Mouse (Mus musculus): ENCODE data around the gene Syngr2. TPM values are rescaled to one million over a fixed set of nuclear protein-coding genes. Genes with fewer than 3 reads are reported as not detected.

Gene Syngr2
- polyA plus RNA-seq, 2 experiments, result 41.4 to 75.8 TPM

- Histone ChIP-seq H3K9me3 (ENCODE audit: control insufficient read depth, low read length) (no peaks in the 10 kb centered on the region), H3K4me3 (replicated peaks; ENCODE audit: low read length) (no peak overlapping the region), H3K27me3 (ENCODE audit: control insufficient read depth, insufficient read depth, low read length) (peaks cover 9% of the 10 kb centered on the region; the same call in 1 of the 2 replicates), H3K4me2 (replicated peaks; ENCODE audit: low read depth, low read length, severe bottlenecking) (no peak overlapping the region), H3K4me1 (ENCODE audit: control insufficient read depth, insufficient read depth, low read length) (peaks cover 2% of the 10 kb centered on the region), H3K27ac (replicated peaks; ENCODE audit: low read depth, low read length) (no peak overlapping the region), H3K36me3 (ENCODE audit: control insufficient read depth, insufficient read depth, low read length) (peaks cover 52% of the 10 kb centered on the region), H3K9ac (ENCODE audit: low read depth, low read length, severe bottlenecking) (no peak overlapping the region)
- ATAC-seq (ENCODE audit: low FRiP score, low read depth) (no peak), DNase-seq (ENCODE audit: low spot score) (no peak)
- 97% methylated on average over 5 of the region's 5 CpGs for WGBS
- TF ChIP-seq POLR2A (IDR thresholded peaks at IDR 0.05; ENCODE audit: borderline replicate concordance, extremely low read depth, insufficient read depth, insufficient read length), result no peak
Observed at GRCm38 (mm10) chr11:117855360-117855759, 45.9 kb downstream of the Syngr2 start.

GRCm38 (mm10) chr11:117855975-117856374 lies 46.5 kb downstream of the Syngr2 start:
- H3K4me1 ChIP-seq (ENCODE audit: control insufficient read depth, insufficient read depth, low read length), result no peaks in the 10 kb centered on the region; the same call in 1 of the 2 replicates
- peaks cover 15% of the 10 kb centered on the region for H3K27me3 ChIP-seq (ENCODE audit: control insufficient read depth, insufficient read depth, low read length)
- H3K4me2 ChIP-seq (replicated peaks; ENCODE audit: low read depth, low read length, severe bottlenecking), result no peak overlapping the region
- H3K9me3 ChIP-seq (ENCODE audit: control insufficient read depth, low read length), result no peaks in the 10 kb centered on the region
- no peak overlapping the region for H3K4me3 ChIP-seq (replicated peaks; ENCODE audit: low read length)
- TF ChIP-seq POLR2A (IDR thresholded peaks at IDR 0.05; ENCODE audit: borderline replicate concordance, extremely low read depth, insufficient read depth, insufficient read length), result no peak
- peaks cover 52% of the 10 kb centered on the region for H3K36me3 ChIP-seq (ENCODE audit: control insufficient read depth, insufficient read depth, low read length)
- ATAC-seq (ENCODE audit: low FRiP score, low read depth) (no peak), DNase-seq (ENCODE audit: low spot score) (no peak)
- no peak overlapping the region for H3K9ac ChIP-seq (ENCODE audit: low read depth, low read length, severe bottlenecking)
- no peak overlapping the region for H3K27ac ChIP-seq (replicated peaks; ENCODE audit: low read depth, low read length)
- WGBS, result 73% methylated on average over 1 of the region's 1 CpGs

GRCm38 (mm10) chr11:117857462-117857861 lies 48.0 kb downstream of the Syngr2 start:
- no peak for ATAC-seq (ENCODE audit: low FRiP score, low read depth)

GRCm38 (mm10) chr11:117858392-117858791 lies 48.9 kb downstream of the Syngr2 start:
- WGBS, result 41% methylated on average over 3 of the region's 3 CpGs
- Histone ChIP-seq H3K4me2 (replicated peaks; ENCODE audit: low read depth, low read length, severe bottlenecking) (no peak overlapping the region), H3K36me3 (ENCODE audit: control insufficient read depth, insufficient read depth, low read length) (peaks cover 40% of the 10 kb centered on the region), H3K9ac (ENCODE audit: low read depth, low read length, severe bottlenecking) (no peak overlapping the region), H3K27ac (replicated peaks; ENCODE audit: low read depth, low read length) (no peak overlapping the region), H3K9me3 (ENCODE audit: control insufficient read depth, low read length) (no peaks in the 10 kb centered on the region), H3K4me1 (ENCODE audit: control insufficient read depth, insufficient read depth, low read length) (no peaks in the 10 kb centered on the region; the same call in 1 of the 2 replicates), H3K4me3 (replicated peaks; ENCODE audit: low read length) (no peak overlapping the region), H3K27me3 (ENCODE audit: control insufficient read depth, insufficient read depth, low read length) (peaks cover 15% of the 10 kb centered on the region)
- no peak for ATAC-seq (ENCODE audit: low FRiP score, low read depth)
- no peak for DNase-seq (ENCODE audit: low spot score)
- TF ChIP-seq POLR2A (IDR thresholded peaks at IDR 0.05; ENCODE audit: borderline replicate concordance, extremely low read depth, insufficient read depth, insufficient read length), result no peak

More at GRCm38 (mm10) chr11:117857462-117857861, 48.0 kb downstream of the Syngr2 start:
- Histone ChIP-seq H3K27me3 (ENCODE audit: control insufficient read depth, insufficient read depth, low read length) (peaks cover 15% of the 10 kb centered on the region), H3K4me3 (replicated peaks; ENCODE audit: low read length) (no peak overlapping the region), H3K27ac (replicated peaks; ENCODE audit: low read depth, low read length) (no peak overlapping the region), H3K4me2 (replicated peaks; ENCODE audit: low read depth, low read length, severe bottlenecking) (no peak overlapping the region), H3K9me3 (ENCODE audit: control insufficient read depth, low read length) (no peaks in the 10 kb centered on the region), H3K4me1 (ENCODE audit: control insufficient read depth, insufficient read depth, low read length) (no peaks in the 10 kb centered on the region; the same call in 1 of the 2 replicates), H3K36me3 (ENCODE audit: control insufficient read depth, insufficient read depth, low read length) (peaks cover 49% of the 10 kb centered on the region), H3K9ac (ENCODE audit: low read depth, low read length, severe bottlenecking) (no peak overlapping the region)
- DNase-seq (ENCODE audit: low spot score), result no peak
- TF ChIP-seq POLR2A (IDR thresholded peaks at IDR 0.05; ENCODE audit: borderline replicate concordance, extremely low read depth, insufficient read depth, insufficient read length), result no peak
- 93% methylated on average over 9 of the region's 10 CpGs for WGBS

GRCm38 (mm10) chr11:117860601-117861000 lies 51.1 kb downstream of the Syngr2 start, which contains the start of gene Tmem235:
Gene Tmem235 (plus strand): TSS chr11:117860752.
- no peak for DNase-seq (ENCODE audit: low spot score)
- Histone ChIP-seq H3K4me1 (ENCODE audit: control insufficient read depth, insufficient read depth, low read length) (no peaks in the 10 kb centered on the region; the same call in 1 of the 2 replicates), H3K36me3 (ENCODE audit: control insufficient read depth, insufficient read depth, low read length) (peaks cover 19% of the 10 kb centered on the region), H3K27me3 (ENCODE audit: control insufficient read depth, insufficient read depth, low read length) (peaks cover 15% of the 10 kb centered on the region), H3K9ac (ENCODE audit: low read depth, low read length, severe bottlenecking) (peak within 1 kb of the TSS; percentile 16; the same call in 1 of the 2 replicates), H3K4me2 (replicated peaks; ENCODE audit: low read depth, low read length, severe bottlenecking) (peak within 1 kb of the TSS; percentile 20; the same call in 1 of the 2 replicates), H3K4me3 (replicated peaks; ENCODE audit: low read length) (0 out of 2 replicates have a peak within 1 kb of the TSS, but pooled peaks have one; percentile 1), H3K9me3 (ENCODE audit: control insufficient read depth, low read length) (no peaks in the 10 kb centered on the region), H3K27ac (replicated peaks; ENCODE audit: low read depth, low read length) (no peak within 1 kb of the TSS)
- 4% methylated on average over 23 of the region's 23 CpGs for WGBS
- no peak for TF ChIP-seq POLR2A (IDR thresholded peaks at IDR 0.05; ENCODE audit: borderline replicate concordance, extremely low read depth, insufficient read depth, insufficient read length)
- ATAC-seq (ENCODE audit: low FRiP score, low read depth), result no peak
